Mouse (Mus musculus): ENCODE measurements around the gene Luc7l3.
"Not testable (repeated sequence)": the region's sequence is repeated elsewhere in the genome, so short reads cannot be mapped to it uniquely, and the experiment has no call there.

Luc7l3 gene

DNA sequence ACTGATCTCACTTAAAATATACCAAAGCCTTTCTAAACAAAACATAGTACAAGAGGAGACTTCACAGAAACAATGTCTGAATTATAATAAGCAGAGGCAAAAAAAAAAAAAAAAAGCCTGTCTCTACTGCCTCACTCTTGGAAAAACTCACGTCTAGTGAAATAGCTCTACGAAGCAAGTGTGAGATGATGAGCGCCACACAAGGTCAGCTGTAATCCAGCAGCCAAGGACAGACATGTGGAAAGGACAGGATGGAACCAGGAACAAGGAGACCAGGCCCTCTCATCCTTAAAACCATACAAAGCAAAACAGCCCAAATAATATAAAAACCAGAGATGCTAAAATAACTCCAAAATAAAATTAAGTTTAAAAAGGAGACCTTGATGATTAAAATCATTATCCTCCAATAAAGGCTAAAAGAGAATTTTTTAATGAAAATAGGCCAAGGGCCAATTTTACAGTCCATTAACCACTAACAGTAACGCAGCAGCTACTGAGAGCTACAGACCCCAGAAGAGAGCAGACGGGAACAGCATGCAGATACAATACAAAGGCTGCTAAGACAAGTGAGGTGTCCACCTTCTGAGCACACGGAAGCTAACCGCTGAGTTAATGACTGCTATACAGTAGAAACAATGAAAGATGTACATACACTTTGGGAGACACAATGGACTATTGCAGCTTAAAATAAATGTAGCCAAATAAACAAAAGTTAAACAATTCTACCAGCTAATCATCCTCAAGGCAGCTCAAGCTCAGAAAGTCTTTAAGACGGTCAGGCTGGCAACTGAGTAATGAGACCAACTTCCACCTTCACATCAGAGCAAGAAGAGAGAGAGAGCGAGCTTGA, 26.6 kb downstream of the Luc7l3 start:
- DNase-seq (ENCODE audit: low read depth) = no peak

DNA sequence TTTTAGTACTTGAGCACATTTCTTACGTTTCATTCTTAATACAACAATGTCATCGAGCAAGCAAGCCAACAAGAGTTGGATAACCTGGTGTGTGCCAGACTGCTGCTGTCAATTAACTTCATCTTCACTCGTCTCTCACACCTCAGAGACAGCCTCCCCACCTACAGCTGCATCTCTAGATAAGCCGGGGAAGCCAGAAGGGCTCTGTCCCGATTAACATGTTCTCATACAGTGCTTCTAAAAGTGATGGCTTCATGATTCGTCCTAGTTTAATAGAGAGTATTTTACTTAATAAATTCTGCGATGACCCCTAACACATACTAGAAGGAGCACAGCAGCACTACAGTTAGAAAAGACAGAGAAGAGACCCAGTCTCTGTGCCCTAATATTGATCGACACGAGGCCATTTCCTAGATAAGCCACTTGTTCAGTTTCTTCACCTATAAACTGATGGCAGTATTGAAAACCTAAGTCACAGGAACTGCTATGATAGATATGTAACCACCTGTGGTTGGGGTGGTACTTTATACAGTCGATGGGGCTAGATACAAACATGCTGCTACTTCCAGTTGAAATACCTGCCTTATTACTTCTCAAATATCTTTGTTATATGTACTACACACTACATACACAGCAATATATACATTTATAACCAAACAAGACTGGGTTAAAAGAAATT, 31.6 kb downstream of the Luc7l3 start:
- DNase-seq (ENCODE audit: low read depth) = no peak

DNA sequence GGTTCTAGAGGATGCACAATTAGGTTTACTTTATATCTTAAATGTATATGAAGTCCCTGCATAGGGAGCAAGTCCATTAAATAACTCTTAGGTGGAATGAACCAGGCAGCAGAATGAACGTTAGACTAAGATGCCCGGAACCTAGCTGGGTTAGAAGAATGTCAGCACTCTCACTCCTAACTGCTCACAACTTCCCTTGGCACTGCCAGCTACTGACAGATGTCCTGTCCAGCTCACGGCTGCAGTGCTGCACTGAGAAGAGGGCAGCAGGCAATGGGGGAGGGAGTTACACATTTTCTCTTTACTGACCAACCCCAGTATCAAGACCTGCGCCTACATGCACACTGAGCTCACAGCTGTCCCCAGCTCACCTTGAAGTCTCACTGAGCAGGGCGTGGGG, 34.7 kb downstream of the Luc7l3 start:
- no peak for DNase-seq (ENCODE audit: low read depth)

DNA sequence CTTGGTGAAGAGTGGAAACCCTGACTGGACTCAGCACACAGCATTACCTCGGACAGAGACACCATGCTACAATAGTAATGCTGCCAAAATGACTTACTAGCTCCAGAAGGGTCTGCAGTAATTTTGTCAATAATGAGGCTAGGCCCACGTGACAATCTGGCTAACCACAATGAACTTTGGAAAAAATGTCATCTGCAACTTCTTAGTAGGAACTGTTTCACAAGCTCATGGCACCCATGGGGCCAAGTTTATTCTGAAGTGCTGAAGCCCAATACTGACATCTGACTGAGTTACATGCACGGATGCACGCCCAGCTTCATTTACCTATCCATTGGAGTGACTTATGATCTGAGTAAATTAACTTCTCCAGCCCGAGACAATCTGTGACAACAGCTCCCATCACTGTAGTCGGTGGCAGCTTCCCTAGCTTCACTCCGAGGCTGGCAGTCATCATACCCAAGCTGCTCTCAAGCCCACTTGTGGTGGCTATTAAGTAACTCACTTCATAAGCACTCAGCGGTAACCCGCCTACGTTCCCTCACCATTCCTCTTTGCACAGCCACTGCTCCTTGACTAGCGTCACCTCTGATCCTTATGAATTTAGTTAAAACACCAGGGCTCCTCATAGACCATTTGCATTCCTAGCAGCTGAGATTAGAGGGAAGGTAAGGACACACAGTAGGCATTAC, 35.8 kb downstream of the Luc7l3 start:
- DNase-seq (ENCODE audit: low read depth) = no peak

DNA sequence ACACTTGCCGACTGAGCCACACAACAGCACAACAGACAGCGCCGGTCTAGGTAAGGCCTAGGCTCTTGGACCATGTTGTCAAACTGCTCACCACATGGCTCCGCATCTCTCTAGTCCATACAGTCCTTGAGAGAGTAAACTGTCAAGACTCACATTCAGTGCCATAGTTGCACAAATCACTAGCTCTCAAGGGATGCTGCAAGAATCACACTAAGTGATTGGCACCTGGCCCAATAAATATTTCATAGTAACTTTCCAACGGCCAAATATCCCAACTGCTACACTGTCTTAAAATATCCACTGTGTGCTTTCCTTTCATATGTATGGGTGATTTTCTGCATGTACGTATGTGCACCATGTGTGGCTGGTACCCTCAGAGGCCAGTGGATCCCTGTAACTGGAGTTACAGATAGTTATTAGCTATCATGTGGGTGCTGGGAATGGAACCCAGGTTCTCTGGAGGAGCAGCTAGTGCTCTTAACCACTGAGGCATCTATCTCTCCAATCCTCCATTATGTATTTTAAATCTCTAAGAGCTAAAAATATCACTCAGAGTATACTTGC, 38.2 kb downstream of the Luc7l3 start:
- no peak for DNase-seq (ENCODE audit: low read depth)

DNA sequence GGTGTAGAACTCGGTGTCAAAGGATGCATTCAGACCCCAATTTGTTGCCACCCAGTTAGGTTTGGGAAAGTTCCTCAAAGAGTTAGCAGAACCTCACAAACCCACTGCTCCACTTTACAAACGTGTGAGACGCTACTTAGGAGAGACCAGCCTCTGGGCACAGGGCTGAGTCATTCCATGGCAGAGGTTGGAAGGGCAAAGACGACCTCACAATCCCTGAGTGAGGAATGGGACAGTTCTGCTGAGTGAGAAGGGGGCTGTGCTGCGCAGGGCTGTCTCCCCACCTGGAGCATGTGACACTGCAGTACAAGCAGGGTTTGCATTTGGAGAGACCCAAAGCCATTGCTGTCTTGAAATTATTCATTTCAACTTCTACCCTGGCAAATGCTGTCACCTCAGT, 39.5 kb downstream of the Luc7l3 start:
- no peak for DNase-seq (ENCODE audit: low read depth)

DNA sequence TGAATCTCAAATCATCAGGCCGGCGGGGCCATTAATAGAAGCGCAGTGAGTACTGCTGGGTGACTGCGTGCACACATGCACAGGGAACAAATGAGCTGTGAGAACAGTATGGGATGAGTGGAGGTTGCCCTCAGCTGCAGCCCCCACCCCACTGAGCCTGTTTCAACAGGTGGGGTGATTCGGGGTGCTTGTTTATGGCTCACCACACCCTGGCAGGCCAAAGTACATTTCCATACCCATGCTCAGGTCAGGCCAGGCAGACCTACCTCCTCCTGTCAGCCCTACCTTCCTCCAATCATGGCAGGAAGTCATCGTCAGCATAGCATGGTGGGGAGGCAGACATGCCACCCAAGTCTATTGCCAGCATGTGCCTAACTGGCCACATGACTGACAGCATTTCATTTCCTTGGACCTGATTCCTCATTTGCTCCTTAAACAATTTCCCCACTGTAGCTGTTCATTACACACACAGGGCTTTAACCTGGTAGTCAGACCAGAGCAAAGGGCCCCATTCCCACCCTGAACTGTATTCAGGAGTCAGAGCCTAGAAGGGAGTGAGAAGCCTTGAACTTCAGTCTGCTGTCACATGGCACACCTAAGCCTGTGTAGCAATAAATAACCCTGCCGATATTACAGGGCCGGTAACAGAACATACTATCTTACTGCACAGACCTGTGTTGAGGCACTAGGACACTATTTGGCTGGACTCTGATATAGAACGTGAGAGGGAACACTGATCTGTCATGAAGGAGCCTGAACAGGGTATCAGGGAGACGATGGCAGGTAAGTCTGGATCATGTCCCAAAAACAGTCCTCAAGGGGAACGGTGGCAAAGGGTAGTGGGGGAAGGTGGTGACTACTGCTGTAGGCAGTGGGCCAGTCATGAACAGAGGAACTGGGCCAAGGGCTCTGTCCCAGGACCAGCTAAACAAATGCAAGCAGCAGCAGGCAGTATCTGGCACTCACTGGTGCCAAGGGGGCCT, 40.3 kb downstream of the Luc7l3 start, which contains the start of gene Gm21885:
Gene Gm21885, plus strand, starts transcription at position 675 of the 983 bp plus-strand sequence.
- no peak for DNase-seq (ENCODE audit: low read depth)

DNA sequence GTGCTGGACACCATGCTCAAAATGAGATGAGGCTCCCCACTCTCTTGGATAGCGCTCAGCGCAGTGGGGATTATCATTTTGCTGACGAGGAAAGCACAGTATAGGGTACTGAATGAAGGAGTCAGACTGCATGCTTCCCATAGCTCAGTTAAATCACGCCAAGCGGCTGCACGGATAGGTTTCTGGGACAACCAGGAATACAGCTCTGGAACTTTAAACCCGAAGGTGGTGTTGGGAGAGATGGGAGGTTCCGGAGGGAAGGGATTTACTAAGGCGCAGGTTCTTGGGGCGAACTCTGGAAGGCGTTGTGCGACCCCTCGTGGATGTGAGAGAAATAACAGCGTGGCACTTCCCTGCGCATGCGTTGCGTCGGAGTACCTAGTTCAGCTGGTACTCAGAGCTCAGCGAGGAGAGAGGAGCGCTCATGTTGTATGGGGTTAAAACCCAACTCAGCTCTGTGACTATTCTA, 44.9 kb downstream of the Luc7l3 start:
- peak; percentile 85 for DNase-seq (ENCODE audit: low read depth)

DNA sequence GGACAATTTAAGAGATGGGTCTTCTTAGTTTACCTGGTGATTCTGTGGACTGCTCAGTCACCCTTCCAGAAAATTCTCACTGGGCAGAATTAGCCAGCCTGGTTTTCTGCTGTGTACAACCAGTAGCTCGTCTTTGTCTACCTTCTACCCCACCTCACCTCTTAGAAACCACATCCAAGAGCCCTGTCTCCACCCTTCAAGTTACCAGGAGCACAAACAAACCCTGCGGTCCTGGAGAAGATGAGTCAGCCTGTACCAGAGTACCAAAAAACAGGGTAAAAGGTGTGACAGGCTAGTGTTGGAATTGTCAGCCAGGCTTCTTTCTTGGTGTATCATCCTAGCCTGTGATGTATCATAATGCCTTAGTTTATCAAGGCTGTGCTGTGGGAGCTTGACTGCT, 46.1 kb downstream of the Luc7l3 start:
- DNase-seq (ENCODE audit: low read depth) = no peak

DNA sequence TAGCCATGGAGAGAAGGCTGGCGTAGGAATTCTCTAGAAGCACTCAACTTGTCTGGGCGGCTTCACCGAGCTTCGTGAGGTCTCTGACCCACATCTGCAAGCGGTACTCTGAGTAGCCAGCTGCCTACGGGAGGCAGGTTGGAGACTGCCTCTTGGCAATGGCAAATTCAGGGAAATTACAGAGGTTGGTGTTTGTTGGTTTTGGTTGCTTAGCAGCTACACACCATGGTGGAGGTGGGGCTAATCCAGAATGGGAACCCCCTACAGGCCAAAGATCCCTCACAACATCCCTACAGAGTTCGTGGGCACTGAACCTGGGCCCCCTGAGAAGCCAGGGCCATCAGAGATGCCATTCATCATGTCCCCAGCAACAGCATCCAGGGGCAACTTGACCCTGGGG, 46.6 kb downstream of the Luc7l3 start:
- DNase-seq (ENCODE audit: low read depth) = no peak

DNA sequence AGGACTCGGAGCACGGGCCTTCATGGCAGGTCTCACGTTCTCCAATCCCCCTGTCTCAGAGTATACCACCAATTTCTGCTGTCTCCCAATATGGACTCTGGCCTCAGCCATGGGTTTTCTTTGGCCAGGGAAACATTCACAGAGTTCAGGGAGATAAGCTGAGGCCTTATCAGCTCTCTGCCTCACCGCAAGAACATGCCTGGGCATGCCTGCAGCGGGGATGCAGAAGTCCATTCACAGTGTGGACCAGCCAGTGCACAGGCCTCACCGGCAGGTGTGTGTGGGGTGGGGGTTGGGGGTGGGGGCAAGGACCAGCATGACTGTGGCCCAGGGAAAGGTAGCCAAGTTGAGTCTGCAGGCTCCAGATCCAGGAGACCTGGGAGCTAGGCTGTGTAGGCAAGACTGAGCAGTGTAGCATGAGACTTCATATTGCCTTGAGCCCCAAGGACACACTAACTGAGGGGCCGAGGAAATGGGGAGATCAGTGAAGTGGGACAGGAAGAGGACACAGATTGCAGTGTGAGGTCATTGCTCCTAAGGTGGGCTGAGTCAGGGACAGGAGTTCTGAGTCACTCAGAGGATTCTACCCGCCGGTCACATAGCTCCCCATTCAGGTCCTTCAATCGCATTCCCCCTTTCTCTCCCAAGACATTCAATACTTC, 47.5 kb downstream of the Luc7l3 start:
- no peak for DNase-seq (ENCODE audit: low read depth)

DNA sequence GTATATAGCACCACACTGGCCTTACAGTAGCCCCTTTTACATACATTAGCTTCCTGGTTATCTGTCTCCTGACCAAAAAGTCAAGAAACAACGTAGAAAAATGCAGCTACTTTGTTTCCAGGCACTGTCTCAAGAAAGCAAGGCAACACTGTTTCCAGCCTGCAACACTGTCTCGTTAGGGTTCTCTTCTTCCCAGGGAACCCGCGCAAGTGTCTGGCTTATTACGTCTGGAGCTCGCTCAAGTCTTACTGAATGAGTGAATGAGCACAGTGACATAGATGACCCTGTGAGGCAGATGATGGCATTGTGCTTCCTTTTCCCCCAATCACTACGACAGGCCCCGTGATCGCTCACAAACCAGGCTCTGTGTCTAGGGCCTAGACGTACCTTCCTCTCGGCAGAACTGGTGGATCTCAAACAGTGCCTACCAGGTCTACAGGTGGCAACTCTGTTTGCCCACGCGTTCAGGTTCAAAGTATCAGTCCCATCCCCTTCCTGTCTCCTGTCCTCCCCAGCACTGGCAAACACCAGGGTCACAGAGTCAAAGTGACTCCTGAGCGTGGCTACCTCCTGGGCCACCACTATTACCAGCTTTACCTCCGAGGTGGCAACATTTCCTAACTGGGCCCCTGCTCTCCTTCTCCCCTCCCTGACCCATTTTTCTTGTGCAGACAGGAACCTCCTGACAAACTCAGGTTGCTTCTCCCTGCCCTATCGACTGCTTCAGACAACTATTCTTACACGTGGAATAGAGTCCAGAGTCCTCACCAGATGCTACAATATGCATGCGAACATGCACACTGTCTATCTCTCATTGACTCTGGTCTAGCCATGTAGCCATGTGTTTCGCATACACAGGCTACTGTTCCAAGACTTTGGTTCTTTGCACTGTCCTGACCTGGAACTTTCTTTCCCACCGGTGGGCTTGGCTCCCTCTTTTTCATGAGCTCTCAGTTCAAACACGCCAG, 48.5 kb downstream of the Luc7l3 start:
- DNase-seq (ENCODE audit: low read depth) = no peak

DNA sequence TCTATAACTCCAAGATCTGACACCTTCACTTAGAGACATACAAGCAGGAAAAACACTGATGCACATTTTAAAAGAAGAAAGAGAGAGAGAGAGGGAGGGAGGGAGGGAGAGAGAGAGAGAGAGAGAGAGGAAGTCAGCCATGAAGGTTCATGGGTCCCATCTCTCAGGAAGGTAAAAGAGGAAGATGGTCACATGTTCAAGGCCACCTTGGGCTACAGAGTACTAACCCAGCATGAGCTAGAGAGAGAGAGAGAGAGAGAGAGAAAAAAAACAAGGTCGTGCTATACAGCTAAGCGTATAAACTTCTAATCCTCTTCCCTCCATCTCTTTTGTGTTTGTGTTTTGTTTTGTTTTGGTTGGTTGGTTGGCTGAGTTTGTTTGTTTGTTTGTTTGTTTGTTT, 50.8 kb downstream of the Luc7l3 start:
- no peak for DNase-seq (ENCODE audit: low read depth)

DNA sequence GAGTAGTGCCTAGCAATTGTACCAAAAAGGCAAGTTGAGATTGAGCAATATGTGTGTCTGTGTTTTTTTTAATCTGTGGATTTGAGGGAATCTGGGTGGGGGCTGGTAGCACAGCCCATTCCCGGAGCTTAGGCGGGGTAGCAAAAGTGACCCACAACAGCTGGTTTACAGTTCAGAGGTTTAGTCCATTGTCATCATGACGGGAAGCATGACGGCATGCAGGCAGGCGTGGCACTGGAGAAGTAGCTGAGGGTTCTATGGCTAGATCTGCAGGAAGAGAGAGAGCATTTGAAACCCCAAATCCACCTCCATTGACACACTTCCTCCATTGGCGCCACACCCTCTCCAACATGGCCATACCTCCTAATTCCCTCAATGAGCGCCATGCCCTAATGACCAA, 51.9 kb downstream of the Luc7l3 start:
- no peak for DNase-seq (ENCODE audit: low read depth)

DNA sequence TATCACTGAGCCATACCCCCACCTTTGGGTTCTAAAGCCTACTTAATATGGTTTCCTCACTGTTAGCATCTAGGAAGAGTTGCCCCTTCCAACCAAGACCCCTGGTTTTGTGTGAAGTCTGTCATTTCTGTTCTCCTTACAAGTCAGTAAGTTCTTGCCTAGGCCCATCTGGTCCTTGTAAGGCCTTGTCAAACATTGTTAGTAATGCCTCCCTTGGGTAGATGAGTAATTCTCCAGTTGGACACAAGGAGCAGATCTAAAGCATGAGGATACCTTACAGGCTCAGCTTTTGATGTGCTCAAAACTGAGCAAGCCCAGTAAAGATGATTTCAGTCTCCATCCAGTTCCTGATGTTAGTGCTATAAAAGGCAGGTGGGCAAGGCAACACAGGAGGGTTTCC, 53.0 kb downstream of the Luc7l3 start:
- DNase-seq (ENCODE audit: low read depth) = no peak

DNA sequence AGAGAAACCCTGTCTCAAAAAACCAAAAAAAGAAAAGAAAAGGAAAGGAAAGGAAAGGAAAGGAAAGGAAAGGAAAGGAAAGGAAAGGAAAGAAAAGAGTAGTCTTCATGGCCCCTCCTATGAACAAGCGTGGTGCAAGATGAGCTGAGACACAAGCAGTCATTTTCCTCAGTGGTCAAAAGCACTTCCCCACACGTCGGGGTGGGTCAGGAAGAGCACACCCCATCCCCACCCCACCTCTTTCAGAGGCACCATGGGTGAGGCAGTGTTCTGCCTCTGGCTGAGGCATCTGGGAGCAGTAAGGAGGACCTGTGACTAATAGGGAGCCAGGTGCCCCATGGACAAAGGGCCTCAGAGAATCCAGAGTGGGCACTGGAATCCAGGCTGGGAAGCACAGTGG, 55.6 kb downstream of the Luc7l3 start:
- DNase-seq (ENCODE audit: low read depth) = not testable (repeated sequence)

DNA sequence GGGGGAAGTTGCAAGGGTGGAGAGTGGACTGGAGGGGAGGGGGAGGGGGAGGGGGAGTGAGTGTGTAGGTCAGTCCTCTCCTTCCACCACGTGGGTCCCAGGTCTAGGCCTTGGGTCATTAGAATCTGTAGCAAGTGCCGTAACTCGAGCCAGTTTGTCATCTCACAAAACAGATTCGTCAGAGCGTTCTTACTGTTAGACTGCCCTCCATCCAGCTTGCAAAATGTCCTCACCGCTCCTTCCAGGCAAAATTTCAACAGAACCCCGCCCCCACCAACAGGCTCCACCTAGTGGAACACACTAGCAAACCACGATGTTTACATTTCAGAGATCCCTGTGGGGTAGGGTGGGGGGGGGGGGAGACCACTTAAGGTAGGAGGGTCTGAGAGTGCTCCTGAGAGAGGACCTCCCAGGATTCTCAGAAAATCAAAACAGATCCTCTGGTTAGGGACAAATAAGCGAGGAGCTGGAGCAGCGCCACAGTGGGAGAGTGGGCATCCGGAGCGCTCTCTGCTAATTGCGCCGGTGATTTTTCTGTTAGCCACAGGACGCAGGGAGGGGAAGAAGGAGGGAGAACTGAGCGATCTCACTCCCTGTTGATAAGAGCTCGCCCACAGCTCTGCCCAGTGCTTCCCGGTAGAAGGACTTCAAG, 56.5 kb downstream of the Luc7l3 start:
- peak; percentile 60 for DNase-seq (ENCODE audit: low read depth)

DNA sequence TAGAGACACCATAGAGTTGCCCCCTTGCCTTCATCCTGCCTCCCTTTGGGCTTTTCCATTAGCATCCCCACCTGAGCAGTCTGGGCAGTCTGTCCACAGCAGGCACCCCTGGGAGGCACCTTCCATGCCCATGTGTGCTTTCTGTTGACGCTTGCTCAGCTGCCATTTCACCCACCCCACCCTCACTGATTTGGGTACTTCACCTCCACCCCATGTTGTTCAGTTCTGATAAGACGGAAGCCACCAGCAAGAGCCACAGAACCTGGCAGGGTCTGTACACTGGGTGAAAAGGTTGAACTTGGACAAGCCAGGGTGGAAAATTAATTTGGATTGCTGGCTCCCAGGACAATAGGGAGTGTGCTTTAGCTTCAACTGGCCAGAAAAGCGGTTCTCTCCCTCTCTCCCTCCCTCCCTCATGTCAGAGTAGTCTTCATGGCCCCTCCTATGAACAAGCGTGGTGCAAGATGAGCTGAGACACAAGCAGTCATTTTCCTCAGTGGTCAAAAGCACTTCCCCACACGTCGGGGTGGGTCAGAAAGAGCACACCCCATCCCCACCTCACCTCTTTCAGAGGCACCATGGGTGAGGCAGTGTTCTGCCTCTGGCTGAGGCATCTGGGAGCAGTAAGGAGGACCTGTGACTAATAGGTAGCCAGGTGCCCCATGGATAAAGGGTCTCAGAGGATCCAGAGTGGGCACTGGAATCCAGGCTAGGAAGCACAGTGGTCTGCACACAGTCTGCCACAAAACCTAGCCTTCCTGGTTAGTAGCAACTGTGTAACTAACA, 60.0 kb downstream of the Luc7l3 start:
- DNase-seq (ENCODE audit: low read depth) = no peak

Data from c-Kit-positive CD71-negative TER-119-negative erythroid progenitor cells, embryonic 14.5 days (primary cell).